Mouse (Mus musculus) testis, adult 2 months (tissue): ENCODE results near the gene Bahcc1.

ENCODE experiments used
- CTCF ChIP-seq: fragments of 200-500 bp; IDR thresholded peaks from 2 replicates; pipeline ENCODE4 v1.5.1; 2012; ENCODE audit warnings: low read depth, mild to moderate bottlenecking, inconsistent platforms, low read length, moderate library complexity; ENCODE audit not compliant: control insufficient read depth, insufficient read depth, insufficient replicate concordance
- POLR2A ChIP-seq: fragments of 200-500 bp; IDR thresholded peaks from 2 replicates; pipeline ENCODE4 v1.6.1; 2012; ENCODE audit warnings: low read depth, mild to moderate bottlenecking, inconsistent platforms, low read length, moderate library complexity; ENCODE audit not compliant: control insufficient read depth

DNA sequence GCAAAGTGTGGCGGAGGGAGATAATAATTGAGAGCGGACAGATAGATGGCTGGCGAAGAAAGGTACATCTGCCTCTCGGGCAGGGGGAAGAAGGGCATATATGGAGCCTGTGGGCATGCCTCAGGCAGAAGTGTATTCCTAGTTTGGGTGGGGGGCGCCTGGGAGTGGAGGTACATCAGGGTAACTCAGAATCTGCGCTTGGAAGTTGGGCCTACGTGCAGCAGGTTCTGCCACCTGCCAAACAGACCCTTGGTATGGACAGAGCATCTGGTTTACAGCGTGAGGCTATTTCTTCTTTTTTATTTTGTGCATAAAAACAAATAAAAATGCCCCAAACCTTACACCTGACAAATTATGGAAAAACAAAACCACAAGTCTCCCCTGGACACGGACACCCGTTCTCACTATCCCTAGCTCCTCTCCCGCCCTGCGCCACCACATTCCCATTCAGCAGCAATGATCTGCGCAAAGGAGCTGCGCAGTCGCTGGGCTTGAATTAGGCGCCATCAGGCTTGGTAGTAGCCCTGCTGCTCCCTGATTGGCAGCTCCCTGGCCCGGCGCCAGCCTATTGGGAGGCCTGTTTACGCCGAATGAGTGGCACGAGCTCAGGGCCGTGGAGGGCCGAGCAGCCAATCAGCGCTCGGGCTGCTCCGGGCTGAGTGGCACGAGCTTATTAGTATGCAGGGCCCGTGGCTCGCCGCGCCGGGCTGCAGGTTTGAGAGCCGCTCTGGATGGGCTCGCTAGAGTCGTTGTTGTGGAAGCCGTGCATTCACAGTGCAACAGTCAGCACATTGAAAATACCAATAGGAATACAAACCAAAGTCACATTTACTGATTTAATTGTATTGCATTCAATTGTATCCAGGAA, at the start of gene Bahcc1:
- no peak for TF ChIP-seq CTCF
- peak; percentile 55; the same call in 1 of the 2 replicates for TF ChIP-seq POLR2A
